Mouse (Mus musculus) CD4-positive, CD25-positive, alpha-beta regulatory T cell, adult 4 months (primary cell): ENCODE data around the gene Lgals2. TPM values are rescaled to one million over a fixed set of nuclear protein-coding genes. Genes with fewer than 3 reads are reported as not detected.

ENCODE experiments used
- ATAC-seq: one replicate; pipeline ENCODE4 v1.8.0; 2017
- polyA plus RNA-seq, 2 experiments: library from polyadenylated mRNA; unstranded; fragments of 100-300 nt; shearing (Covaris generic); gene quantifications; one replicate each; pipeline ENCODE4 v1.2.1; 2017

The Lgals2 gene
- polyA plus RNA-seq, 2 experiments from 2014 or later, result not detected

DNA sequence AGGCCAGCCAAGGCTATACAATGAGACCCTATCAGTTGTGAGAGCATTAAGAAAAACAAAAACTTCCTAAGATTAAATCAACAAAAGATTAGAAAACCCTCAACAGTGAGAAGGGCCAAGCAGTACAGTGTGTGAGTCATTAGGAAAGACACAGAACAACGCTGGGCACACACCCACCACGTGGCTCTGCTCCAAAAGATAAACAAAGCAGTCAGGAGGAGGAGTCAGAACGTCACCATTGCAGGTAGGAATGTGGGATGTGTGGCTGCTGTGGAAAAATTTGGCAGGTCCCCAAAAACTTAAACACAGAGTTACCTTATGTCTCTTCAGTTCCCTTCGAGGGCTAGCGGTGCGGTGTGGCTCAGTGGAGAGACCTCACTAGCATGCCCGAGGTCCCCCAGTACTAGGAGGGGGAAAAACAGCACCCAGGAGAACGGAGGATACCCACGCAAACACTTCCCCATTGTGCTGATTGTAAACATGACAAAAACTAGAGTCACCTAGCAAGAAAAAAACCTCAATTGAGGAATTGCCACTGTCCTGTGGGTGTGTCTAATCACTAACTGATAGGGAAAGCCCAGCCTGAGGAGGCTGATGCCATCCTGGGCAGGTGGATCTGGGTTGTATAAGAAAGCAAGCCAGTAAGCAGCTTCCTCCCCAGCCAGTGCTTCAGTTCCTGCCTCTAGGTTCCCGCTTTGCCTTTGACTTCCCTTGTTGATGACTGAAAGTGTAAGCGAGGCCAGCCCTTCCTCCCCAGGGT, 39.8 kb downstream of the Lgals2 start:
- ATAC-seq, result no peak

DNA sequence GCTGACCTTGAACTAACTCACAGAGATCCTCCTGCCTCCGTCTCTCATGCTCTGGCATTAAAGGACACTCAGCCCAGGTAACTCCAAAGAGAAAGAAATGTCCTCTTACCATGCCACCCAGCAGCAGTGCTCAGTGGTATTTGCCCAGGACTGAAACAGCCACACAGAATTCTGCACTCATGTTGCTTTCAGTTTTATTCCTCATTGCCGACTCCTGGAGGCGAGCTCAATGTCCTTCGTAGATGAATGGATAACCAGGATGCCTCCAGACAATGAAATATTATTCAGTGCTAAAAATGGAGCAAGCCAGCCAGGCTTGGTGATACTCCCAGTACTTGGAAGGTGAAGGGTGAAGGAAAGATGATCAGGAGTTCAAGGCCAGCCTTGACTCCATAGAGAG, 41.7 kb downstream of the Lgals2 start:
- no peak for ATAC-seq

DNA sequence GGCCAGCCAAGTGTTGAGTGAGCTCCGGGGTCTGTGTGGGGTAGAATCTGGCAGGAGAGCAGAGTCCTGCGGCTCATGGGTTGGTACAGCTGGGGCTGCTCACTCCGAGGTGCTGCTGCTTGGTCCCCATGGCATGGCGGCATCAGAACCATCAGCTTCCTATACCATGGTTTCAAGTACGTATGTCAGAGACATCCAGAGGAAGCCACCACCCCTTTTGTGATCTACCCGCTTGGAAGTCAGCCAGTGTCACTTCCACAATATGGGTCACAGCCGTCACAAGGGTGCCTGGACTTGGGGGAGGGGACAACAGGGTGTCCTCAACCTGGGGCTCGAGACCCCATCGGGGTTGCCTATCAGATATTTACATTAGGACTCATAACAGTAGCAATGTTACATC, 45.2 kb downstream of the Lgals2 start:
- no peak for ATAC-seq

DNA sequence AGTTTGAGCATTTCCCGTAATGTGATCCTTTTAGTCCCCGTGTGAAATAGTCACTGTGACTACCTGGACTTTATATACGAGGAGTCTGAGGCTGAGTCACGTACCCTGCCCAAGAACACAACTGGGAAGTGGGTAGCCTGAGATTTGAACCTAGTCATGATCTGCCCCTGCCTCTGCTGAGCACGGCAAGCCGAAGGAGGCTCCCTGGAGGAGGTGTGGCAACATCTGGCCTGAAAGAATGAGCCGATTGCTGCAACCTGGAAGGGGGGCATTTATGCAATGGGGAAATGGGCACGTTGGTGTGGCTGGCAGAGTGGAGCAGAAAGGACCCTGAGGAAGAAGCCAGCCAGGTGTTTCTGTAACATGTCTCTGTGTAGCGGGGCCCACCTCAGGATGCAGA, 45.6 kb downstream of the Lgals2 start:
- ATAC-seq, result no peak

DNA sequence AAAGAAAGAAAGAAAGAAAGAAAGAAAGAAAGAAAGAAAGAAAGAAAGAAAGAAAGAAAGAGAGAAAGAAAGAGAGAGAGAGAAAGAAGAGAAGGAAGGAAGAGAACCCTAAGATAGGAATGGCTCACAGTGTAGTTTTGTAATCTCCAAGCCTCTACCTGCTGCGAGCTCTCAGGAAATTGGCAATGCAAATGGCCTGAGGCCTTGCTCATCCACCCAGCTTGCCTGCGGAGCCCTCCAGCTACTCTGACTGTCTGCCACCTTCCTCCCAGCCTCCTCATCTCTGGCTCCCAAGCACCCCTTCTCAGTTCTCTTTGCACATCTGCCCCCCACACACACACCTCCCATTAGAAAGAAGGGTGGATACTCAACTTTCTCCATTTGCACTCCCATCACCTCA, 46.3 kb downstream of the Lgals2 start:
- no peak for ATAC-seq

- ATAC-seq, result no peak
These were observed 48.2 kb downstream of the Lgals2 start for GRCm38 (mm10) chr15:78807141-78807540.

GRCm38 (mm10) chr15:78806614-78807013, 48.7 kb downstream of the Lgals2 start:
- ATAC-seq, result no peak

- no peak for ATAC-seq
These were observed 50.0 kb downstream of the Lgals2 start for GRCm38 (mm10) chr15:78805351-78805750.

DNA sequence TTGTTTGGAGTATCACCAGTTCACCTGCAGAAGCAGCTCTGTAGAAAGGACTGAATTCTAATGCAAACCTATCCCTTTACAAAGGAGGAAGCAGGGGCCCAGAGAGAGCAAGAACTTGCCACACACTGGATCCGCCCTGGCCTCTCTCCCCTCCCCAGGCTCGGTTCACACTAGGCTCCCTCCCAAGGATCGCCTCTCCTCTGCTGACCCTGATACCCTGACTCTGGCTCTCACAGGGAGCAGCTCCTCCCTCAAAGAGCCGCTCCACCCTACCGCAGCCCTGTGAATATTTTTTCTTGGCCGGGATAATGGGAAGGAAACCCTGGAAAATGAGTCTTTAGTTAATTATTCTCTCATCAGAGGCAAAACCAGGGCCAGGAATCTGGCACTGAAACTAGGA, 51.0 kb downstream of the Lgals2 start:
- no peak for ATAC-seq

DNA sequence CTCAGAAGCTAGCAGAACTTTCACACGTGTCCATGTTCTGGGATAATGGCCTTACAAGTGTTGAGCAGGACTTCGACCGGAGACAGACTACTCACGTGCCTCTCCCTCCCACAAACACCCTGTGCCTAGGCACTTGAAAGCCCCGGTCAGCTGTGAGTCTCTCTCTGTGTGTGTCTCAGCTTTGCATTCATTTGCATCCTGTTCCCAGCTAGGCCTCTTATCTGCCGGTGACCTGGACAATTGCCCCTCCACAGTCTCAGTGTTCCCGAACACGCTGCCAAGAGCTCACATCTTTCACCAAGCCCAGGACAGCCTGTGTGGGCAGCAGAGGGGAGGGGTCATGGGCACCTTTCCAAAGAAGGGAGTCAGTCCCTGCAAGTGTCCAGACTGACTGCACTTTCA, 51.8 kb downstream of the Lgals2 start:
- ATAC-seq, result no peak

- peak; percentile 66 for ATAC-seq
These were observed 52.4 kb downstream of the Lgals2 start, which contains the start of gene Card10 for GRCm38 (mm10) chr15:78802776-78803391. TSS of gene Card10 (minus strand) at chr15:78803042.

- ATAC-seq, result peak; percentile 71
These were observed 53.2 kb downstream of the Lgals2 start for GRCm38 (mm10) chr15:78801971-78802741.

- ATAC-seq, result no peak
These were observed 53.8 kb downstream of the Lgals2 start for GRCm38 (mm10) chr15:78801571-78801970.

Other genes starting within 250 kb of the Lgals2 start
- gene Elfn2, start 136.8 kb downstream of the Lgals2 start, polyA plus RNA-seq, result under 1 TPM in 1 of 2 experiments, not detected in 1; 0.10 TPM
- gene Mfng, start 82.1 kb downstream of the Lgals2 start, polyA plus RNA-seq, result 100 to 1,000 TPM in 1 of 2 experiments, 10 to 100 TPM in 1; 61.3 to 136 TPM
- not detected for gene Card10, start 52.5 kb downstream of the Lgals2 start, polyA plus RNA-seq
- gene Cdc42ep1, start 12.9 kb downstream of the Lgals2 start, polyA plus RNA-seq, result not detected
- gene Gga1, start 21.7 kb upstream of the Lgals2 start, polyA plus RNA-seq, result 10 to 100 TPM; 14.3 to 17.1 TPM
- not detected for gene Gm49510, start 44.1 kb upstream of the Lgals2 start, polyA plus RNA-seq
- 10 to 100 TPM; 49.5 to 59.0 TPM for gene Sh3bp1, start 44.2 kb upstream of the Lgals2 start, polyA plus RNA-seq
- gene Pdxp, start 58.4 kb upstream of the Lgals2 start, polyA plus RNA-seq, result 1 to 10 TPM; 2.3 to 2.7 TPM
- gene Lgals1, start 71.2 kb upstream of the Lgals2 start, polyA plus RNA-seq, result 100 to 1,000 TPM; 366 to 481 TPM
- 10 to 100 TPM; 45.5 to 46.5 TPM for gene Nol12, start 79.4 kb upstream of the Lgals2 start, polyA plus RNA-seq
- gene Triobp, start 92.2 kb upstream of the Lgals2 start, polyA plus RNA-seq, result 10 to 100 TPM; 15.6 to 20.0 TPM
- 10 to 100 TPM; 20.7 to 33.3 TPM for gene H1f0, start 172.9 kb upstream of the Lgals2 start, polyA plus RNA-seq
- gene Galr3, start 186.4 kb upstream of the Lgals2 start, polyA plus RNA-seq, result not detected
- gene Ankrd54, start 207.4 kb upstream of the Lgals2 start, polyA plus RNA-seq, result 1 to 10 TPM; 3.5 to 9.6 TPM
- 100 to 1,000 TPM; 224 to 263 TPM for gene Eif3l, start 219.7 kb upstream of the Lgals2 start, polyA plus RNA-seq